Mouse (Mus musculus) CH12.LX (cell line): ENCODE measurements around the gene Map7d1. TPM values are rescaled to one million over a fixed set of nuclear protein-coding genes. Genes with fewer than 3 reads are reported as not detected.
A peak's percentile ranks its signal among the peaks of the same experiment; 100 is the strongest.

ENCODE experiments used
- DNase-seq: peaks from one replicate; pipeline ENCODE4 v3.0.0-alpha.2; 2013; ENCODE audit errors: extremely low read depth
- H3K27ac ChIP-seq: 2 replicates; pipeline ENCODE4 v1.5.1; 2012; ENCODE audit warnings: low read depth, mild to moderate bottlenecking, control low read depth, moderate library complexity; ENCODE audit not compliant: insufficient read depth
- H3K27me3 ChIP-seq: replicated peaks from 2 replicates; pipeline ENCODE3; 2012; ENCODE audit warnings: inconsistent platforms
- H3K36me3 ChIP-seq, 2 experiments: replicated peaks in 1 of 2; 2 replicates each; pipeline versions ENCODE3 to v1.6.1; 2012; ENCODE audit warnings: inconsistent platforms in 1 of 2, low read length in 1 of 2, mild to moderate bottlenecking in 1 of 2, mixed read lengths in 1 of 2, moderate library complexity in 1 of 2; ENCODE audit not compliant: control insufficient read depth in 1 of 2, insufficient read depth in 1 of 2
- H3K4me1 ChIP-seq, 2 experiments: 2 replicates each; pipeline ENCODE4 v1.6.1; 2012; ENCODE audit warnings: inconsistent platforms in 1 of 2, moderate library complexity in 1 of 2; ENCODE audit not compliant: insufficient read depth in 2 of 2, control insufficient read depth in 1 of 2
- H3K4me2 ChIP-seq: 2 replicates; pipeline ENCODE4 v1.6.1; 2012; ENCODE audit warnings: low read depth, mild to moderate bottlenecking, control low read depth; ENCODE audit not compliant: poor library complexity, insufficient read depth, severe bottlenecking
- H3K4me3 ChIP-seq, 3 experiments: fragments of 150-350 bp in 1 of 3; sonication (generic) in 1 of 3; replicated peaks in 1 of 3; 2 replicates each; pipeline versions ENCODE3 to v1.5.1; 2011 to 2012; ENCODE audit warnings: low read depth in 2 of 3, low read length in 2 of 3, mild to moderate bottlenecking in 2 of 3, moderate library complexity in 2 of 3, control low read depth in 1 of 3, improper control_type of control experiment in 1 of 3, inconsistent platforms in 1 of 3, mixed read lengths in 1 of 3; ENCODE audit not compliant: poor library complexity in 1 of 3
- H3K79me2 ChIP-seq: replicated peaks from 2 replicates; pipeline ENCODE4 v1.6.1; 2012; ENCODE audit warnings: mild to moderate bottlenecking, moderate library complexity; ENCODE audit not compliant: control insufficient read depth, poor library complexity, insufficient read depth, severe bottlenecking; ENCODE audit errors: extremely low read depth
- H3K9ac ChIP-seq: 2 replicates; pipeline ENCODE4 v1.6.1; 2012; ENCODE audit warnings: low read depth, mild to moderate bottlenecking, control low read depth, moderate library complexity; ENCODE audit not compliant: insufficient read depth
- H3K9me3 ChIP-seq: replicated peaks from 2 replicates; pipeline ENCODE3; 2012; ENCODE audit warnings: low read length, inconsistent platforms, mixed read lengths
- BHLHE40 ChIP-seq: IDR thresholded peaks from 2 replicates; pipeline ENCODE4 v1.6.1; 2011; ENCODE audit warnings: mild to moderate bottlenecking, low read depth, low read length, improper control_type of control experiment
- CHD2 ChIP-seq: IDR thresholded peaks from 2 replicates; pipeline ENCODE4 v1.6.1; 2011; ENCODE audit warnings: low read length, improper control_type of control experiment
- CTCF ChIP-seq, 2 experiments: IDR thresholded peaks in 1 of 2; conservative IDR thresholded peaks in 1 of 2; 2 replicates each; pipeline ENCODE4 v1.5.1; 2011 to 2012; ENCODE audit warnings: low read depth in 2 of 2, low read length in 2 of 2, improper control_type of control experiment in 1 of 2, inconsistent platforms in 1 of 2, mild to moderate bottlenecking in 1 of 2, moderate library complexity in 1 of 2
- EP300 ChIP-seq: IDR thresholded peaks from 2 replicates; pipeline ENCODE4 v1.6.1; 2011; ENCODE audit warnings: low read length, improper control_type of control experiment
- ETS1 ChIP-seq: conservative IDR thresholded peaks from 2 replicates; pipeline ENCODE4 v1.6.1; 2012; ENCODE audit warnings: low read depth, mild to moderate bottlenecking, inconsistent platforms, low read length, improper control_type of control experiment, moderate library complexity
- GABPA ChIP-seq: IDR thresholded peaks from 2 replicates; pipeline ENCODE4 v1.6.1; 2012; ENCODE audit warnings: low read depth, low read length, improper control_type of control experiment, inconsistent platforms; ENCODE audit not compliant: insufficient replicate concordance
- HCFC1 ChIP-seq: IDR thresholded peaks from 2 replicates; pipeline ENCODE4 v1.6.1; 2012; ENCODE audit warnings: low read depth, mild to moderate bottlenecking, inconsistent platforms, low read length, improper control_type of control experiment
- JUND ChIP-seq: conservative IDR thresholded peaks from 2 replicates; pipeline ENCODE4 v1.6.1; 2011; ENCODE audit warnings: low read depth, low read length, improper control_type of control experiment
- KAT2A ChIP-seq: IDR thresholded peaks from 2 replicates; pipeline ENCODE4 v1.6.1; 2012; ENCODE audit warnings: low read length, improper control_type of control experiment, inconsistent platforms; ENCODE audit not compliant: insufficient replicate concordance
- MAFK ChIP-seq: IDR thresholded peaks from 2 replicates; pipeline ENCODE4 v1.6.1; 2011; ENCODE audit warnings: low read length, improper control_type of control experiment; ENCODE audit not compliant: insufficient replicate concordance
- MAX ChIP-seq: IDR thresholded peaks from 2 replicates; pipeline ENCODE4 v1.6.1; 2011; ENCODE audit warnings: low read length, improper control_type of control experiment
- NELFE ChIP-seq: IDR thresholded peaks from 2 replicates; pipeline ENCODE4 v1.6.1; 2011; ENCODE audit warnings: low read depth, low read length, improper control_type of control experiment
- NRF1 ChIP-seq: IDR thresholded peaks from 2 replicates; pipeline ENCODE4 v1.6.1; 2014; ENCODE audit warnings: low read depth, mild to moderate bottlenecking, inconsistent platforms, low read length, improper control_type of control experiment, moderate library complexity
- POLR2A ChIP-seq: IDR thresholded peaks from 2 replicates; pipeline ENCODE4 v1.6.1; 2011; ENCODE audit warnings: low read depth, mild to moderate bottlenecking, improper control_type of control experiment, low read length
- RAD21 ChIP-seq: IDR thresholded peaks from 2 replicates; pipeline ENCODE4 v1.6.1; 2011; ENCODE audit warnings: low read depth, mild to moderate bottlenecking, low read length, improper control_type of control experiment, moderate library complexity
- SIN3A ChIP-seq: IDR thresholded peaks from 2 replicates; pipeline ENCODE4 v1.6.1; 2012; ENCODE audit warnings: low read length, improper control_type of control experiment, inconsistent platforms
- SMC3 ChIP-seq: IDR thresholded peaks from 2 replicates; pipeline ENCODE4 v1.6.1; 2011; ENCODE audit warnings: low read depth, low read length, improper control_type of control experiment
- TCF12 ChIP-seq: IDR thresholded peaks from 2 replicates; pipeline ENCODE4 v1.6.1; 2014; ENCODE audit warnings: low read depth, mild to moderate bottlenecking, inconsistent platforms, low read length, improper control_type of control experiment
- UBTF ChIP-seq: IDR thresholded peaks from 2 replicates; pipeline ENCODE4 v1.6.1; 2012; ENCODE audit warnings: low read depth, mild to moderate bottlenecking, inconsistent platforms, low read length, improper control_type of control experiment, moderate library complexity
- ZMIZ1 ChIP-seq: IDR thresholded peaks from 2 replicates; pipeline ENCODE4 v1.6.1; 2012; ENCODE audit warnings: low read depth, mild to moderate bottlenecking, inconsistent platforms, low read length, improper control_type of control experiment
- dilution Hi-C: fragments of 300-500 bp; cut with MboI; formaldehyde crosslinking; loops from 2 replicates; pipeline ENCODE4 v1.14.3; 2020; ENCODE audit warnings: low sequenced_read_pairs; ENCODE audit not compliant: extremely low pct_unique_long_range_greater_than_20kb, extremely low pct_ligation_motif_present
- in situ Hi-C: fragments of 300-500 bp; cut with MboI; formaldehyde crosslinking; loops from 3 replicates; pipeline ENCODE4 v1.14.3; 2019; ENCODE audit warnings: low sequenced_read_pairs, low pct_ligation_motif_present, low pct_unique_long_range_greater_than_20kb, mixed read lengths
- polyA plus RNA-seq: library from polyadenylated mRNA; unstranded; fragments of >175 nt; gene quantifications from 2 replicates; pipeline ENCODE4 v1.2.1, GENCODE M21; 2012; ENCODE audit warnings: low read depth; ENCODE audit not compliant: insufficient read length
- total RNA-seq, 2 experiments: library from RNA; depleted of rRNA; stranded (reverse); fragments of 300-350 nt in 1 of 2; fragments of >200 nt in 1 of 2; gene quantifications; 2 replicates each; pipeline ENCODE4 v1.2.3; 2012 to 2014

Gene Map7d1
- total and polyA plus RNA-seq, 3 experiments, result 12.5 to 62.2 (median 17.9) TPM

DNA sequence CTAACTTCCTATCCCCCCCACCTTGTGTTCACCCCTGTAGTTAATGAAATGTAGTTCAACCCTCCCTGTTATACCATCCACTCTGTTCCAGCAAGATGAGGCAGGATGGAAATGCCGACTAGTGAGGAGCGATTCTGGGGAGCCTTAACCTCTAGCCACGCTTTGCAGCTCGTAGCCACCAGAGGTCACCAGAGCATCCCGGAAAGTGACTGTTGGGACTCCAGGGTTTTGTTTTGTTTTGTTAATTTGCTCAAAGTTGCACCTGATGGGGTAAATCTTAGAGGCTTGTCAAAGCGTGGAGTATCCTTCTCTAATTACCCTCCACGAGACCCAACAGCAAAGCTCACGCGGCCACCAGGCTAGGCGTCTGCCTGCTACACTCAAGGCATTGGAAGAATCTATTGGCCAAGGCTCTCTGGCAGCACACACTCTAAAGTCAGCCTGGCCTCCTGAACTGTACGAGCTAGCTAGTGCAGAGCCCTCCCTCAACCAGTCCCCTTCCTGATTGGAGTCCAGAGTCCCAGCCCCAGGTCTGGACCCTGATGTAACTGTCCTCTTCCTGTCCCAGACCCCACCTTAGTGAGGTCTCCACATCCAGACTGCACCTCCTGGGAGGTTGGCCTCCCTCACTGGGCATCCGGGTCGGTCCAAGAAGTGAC, 21.9 kb upstream of the Map7d1 start:
- H3K4me2 ChIP-seq, result peak overlapping the region; percentile 5; the same call in 1 of the 2 replicates
- peaks cover 0 to 17% of the 10 kb centered on the region in 2 experiments; a peak in 2 of 4 replicates for H3K4me1 ChIP-seq
- H3K79me2 ChIP-seq, result no peaks in the 10 kb centered on the region
- dilution Hi-C loops, result no loop called here
- no peak overlapping the region for H3K4me3 ChIP-seq
- no peak overlapping the region for H3K9ac ChIP-seq
- no peaks in the 10 kb centered on the region for H3K9me3 ChIP-seq
- in situ Hi-C loops, result no loop called here
- TF ChIP-seq CHD2, result 0 out of 2 replicates have a peak, but pooled peaks have one; percentile 19
- peak; percentile 90 for TF ChIP-seq SMC3
- peak; percentile 65 to 89 for TF ChIP-seq CTCF (conservative IDR thresholded peaks at IDR 0.05 in 1 of 2, IDR thresholded peaks at IDR 0.05 in 1 of 2; ENCODE audit: low read depth in 2 of 2, low read length in 2 of 2)
- TF ChIP-seq RAD21, result peak; percentile 78
- no peak for TF ChIP-seq JUND
- TF ChIP-seq ZMIZ1, result no peak
- TF ChIP-seq, all 38 proteins: peak for 4
- H3K27me3 ChIP-seq, result no peaks in the 10 kb centered on the region
- no peak overlapping the region for H3K27ac ChIP-seq
- H3K36me3 ChIP-seq, result peaks cover 23 to 33% of the 10 kb centered on the region in 2 experiments
- peak; percentile 51 for DNase-seq

DNA sequence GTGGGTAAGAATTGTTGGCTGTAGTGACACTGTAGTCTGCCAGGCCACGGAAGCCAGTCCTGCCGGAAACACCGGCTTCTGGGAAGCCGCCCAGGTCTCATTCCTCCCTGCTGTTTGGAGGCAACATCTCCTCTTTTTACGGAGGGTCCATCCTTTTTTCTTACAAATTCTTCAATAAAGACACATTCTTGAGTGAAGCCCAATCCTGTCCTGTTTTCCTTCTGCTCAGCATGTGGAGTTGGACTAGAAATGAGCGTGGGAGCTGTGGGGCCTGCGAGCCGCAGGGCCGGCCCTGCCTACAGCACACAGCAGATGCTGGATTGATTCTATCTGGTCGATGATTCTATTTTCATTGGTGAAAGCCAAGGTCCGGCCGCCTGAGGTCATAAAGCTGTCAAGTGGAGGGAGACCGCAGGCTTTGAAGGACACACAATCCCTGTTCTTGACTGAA, 19.6 kb upstream of the Map7d1 start:
- peaks cover 30 to 52% of the 10 kb centered on the region in 2 experiments for H3K36me3 ChIP-seq
- no peak for TF ChIP-seq UBTF
- TF ChIP-seq GABPA, result no peak
- no peak for TF ChIP-seq CTCF (conservative IDR thresholded peaks at IDR 0.05 in 1 of 2, IDR thresholded peaks at IDR 0.05 in 1 of 2; ENCODE audit: low read depth in 2 of 2, low read length in 2 of 2)
- TF ChIP-seq ZMIZ1, result no peak
- no peak for TF ChIP-seq TCF12
- no peak for TF ChIP-seq MAFK
- TF ChIP-seq SIN3A, result no peak
- no peak for TF ChIP-seq NELFE
- no peak for TF ChIP-seq POLR2A
- no peak for TF ChIP-seq ETS1
- no peak for TF ChIP-seq KAT2A
- no peak for TF ChIP-seq JUND
- no peak for TF ChIP-seq NRF1
- TF ChIP-seq EP300, result no peak
- no peak for TF ChIP-seq MAX
- TF ChIP-seq HCFC1, result no peak
- no peak for TF ChIP-seq BHLHE40
- no peak for TF ChIP-seq CHD2
- H3K4me2 ChIP-seq, result no peak overlapping the region
- dilution Hi-C loops, result no loop called here
- DNase-seq, result no peak
- no peak overlapping the region for H3K9ac ChIP-seq
- H3K4me1 ChIP-seq, result peaks cover 0 to 6% of the 10 kb centered on the region in 2 experiments; a peak in 1 of 4 replicates
- H3K4me3 ChIP-seq, result no peak overlapping the region
- H3K79me2 ChIP-seq, result no peaks in the 10 kb centered on the region
- no peaks in the 10 kb centered on the region for H3K9me3 ChIP-seq
- H3K27ac ChIP-seq, result no peak overlapping the region
- in situ Hi-C loops, result no loop called here
- no peaks in the 10 kb centered on the region for H3K27me3 ChIP-seq
